Mouse (Mus musculus): ENCODE data around the gene Gm49673.
"Not testable (repeated sequence)": the region's sequence is repeated elsewhere in the genome, so short reads cannot be mapped to it uniquely, and the experiment has no call there.

The Gm49673 gene

GRCm38 (mm10) chr17:8164701-8165607 is 17.4 kb upstream of the Gm49673 start, which contains the start of gene Fgfr1op:
TSS of gene Fgfr1op (plus strand) at chr17:8165501.
- Histone ChIP-seq H3K4me3 (replicated peaks; ENCODE audit: low read length) (peak within 1 kb of the TSS; percentile 80), H3K36me3 (ENCODE audit: insufficient read depth, low read length) (peaks cover 22% of the 10 kb centered on the region)
- H3K9me3 ChIP-seq (ENCODE audit: low read length); H3K4me1 ChIP-seq (replicated peaks; ENCODE audit: low read depth, low read length); H3K27me3 ChIP-seq (ENCODE audit: insufficient read depth, low read length): not testable (repeated sequence)

- H3K27me3 ChIP-seq (ENCODE audit: insufficient read depth, low read length); H3K9me3 ChIP-seq (ENCODE audit: low read length); H3K36me3 ChIP-seq (ENCODE audit: insufficient read depth, low read length); H3K4me3 ChIP-seq (replicated peaks; ENCODE audit: low read length); H3K4me1 ChIP-seq (replicated peaks; ENCODE audit: low read depth, low read length): not testable (repeated sequence)
These were observed 13.4 kb upstream of the Gm49673 start for GRCm38 (mm10) chr17:8160969-8161368.

- not testable (repeated sequence) for H3K27me3 ChIP-seq (ENCODE audit: insufficient read depth, low read length); H3K36me3 ChIP-seq (ENCODE audit: insufficient read depth, low read length); H3K4me3 ChIP-seq (replicated peaks; ENCODE audit: low read length); H3K4me1 ChIP-seq (replicated peaks; ENCODE audit: low read depth, low read length); H3K9me3 ChIP-seq (ENCODE audit: low read length)
These were observed 11.0 kb upstream of the Gm49673 start for GRCm38 (mm10) chr17:8158627-8159026.

GRCm38 (mm10) chr17:8155982-8156381 is 8.4 kb upstream of the Gm49673 start:
- H3K4me3 ChIP-seq (replicated peaks; ENCODE audit: low read length); H3K4me1 ChIP-seq (replicated peaks; ENCODE audit: low read depth, low read length); H3K27me3 ChIP-seq (ENCODE audit: insufficient read depth, low read length); H3K9me3 ChIP-seq (ENCODE audit: low read length); H3K36me3 ChIP-seq (ENCODE audit: insufficient read depth, low read length): not testable (repeated sequence)

GRCm38 (mm10) chr17:8155010-8155409 is 7.4 kb upstream of the Gm49673 start:
- H3K4me1 ChIP-seq (replicated peaks; ENCODE audit: low read depth, low read length); H3K36me3 ChIP-seq (ENCODE audit: insufficient read depth, low read length); H3K4me3 ChIP-seq (replicated peaks; ENCODE audit: low read length); H3K9me3 ChIP-seq (ENCODE audit: low read length); H3K27me3 ChIP-seq (ENCODE audit: insufficient read depth, low read length): not testable (repeated sequence)

GRCm38 (mm10) chr17:8146931-8147330 is 657 bp downstream of the Gm49673 start:
- H3K36me3 ChIP-seq (ENCODE audit: insufficient read depth, low read length); H3K27me3 ChIP-seq (ENCODE audit: insufficient read depth, low read length); H3K4me3 ChIP-seq (replicated peaks; ENCODE audit: low read length); H3K9me3 ChIP-seq (ENCODE audit: low read length); H3K4me1 ChIP-seq (replicated peaks; ENCODE audit: low read depth, low read length): not testable (repeated sequence)

GRCm38 (mm10) chr17:8143802-8144673 is 3.5 kb downstream of the Gm49673 start:
- not testable (repeated sequence) for H3K9me3 ChIP-seq (ENCODE audit: low read length); H3K4me1 ChIP-seq (replicated peaks; ENCODE audit: low read depth, low read length); H3K4me3 ChIP-seq (replicated peaks; ENCODE audit: low read length); H3K27me3 ChIP-seq (ENCODE audit: insufficient read depth, low read length); H3K36me3 ChIP-seq (ENCODE audit: insufficient read depth, low read length)

- H3K4me1 ChIP-seq (replicated peaks; ENCODE audit: low read depth, low read length); H3K9me3 ChIP-seq (ENCODE audit: low read length); H3K36me3 ChIP-seq (ENCODE audit: insufficient read depth, low read length); H3K4me3 ChIP-seq (replicated peaks; ENCODE audit: low read length); H3K27me3 ChIP-seq (ENCODE audit: insufficient read depth, low read length): not testable (repeated sequence)
These were observed 7.4 kb downstream of the Gm49673 start for GRCm38 (mm10) chr17:8140210-8140609.

- H3K9me3 ChIP-seq (ENCODE audit: low read length); H3K4me1 ChIP-seq (replicated peaks; ENCODE audit: low read depth, low read length); H3K27me3 ChIP-seq (ENCODE audit: insufficient read depth, low read length); H3K4me3 ChIP-seq (replicated peaks; ENCODE audit: low read length); H3K36me3 ChIP-seq (ENCODE audit: insufficient read depth, low read length): not testable (repeated sequence)
These were observed 9.5 kb downstream of the Gm49673 start for GRCm38 (mm10) chr17:8138116-8138515.

- not testable (repeated sequence) for H3K4me1 ChIP-seq (replicated peaks; ENCODE audit: low read depth, low read length); H3K27me3 ChIP-seq (ENCODE audit: insufficient read depth, low read length); H3K4me3 ChIP-seq (replicated peaks; ENCODE audit: low read length); H3K9me3 ChIP-seq (ENCODE audit: low read length); H3K36me3 ChIP-seq (ENCODE audit: insufficient read depth, low read length)
These were observed 16.7 kb downstream of the Gm49673 start for GRCm38 (mm10) chr17:8130849-8131248.

GRCm38 (mm10) chr17:8129578-8129977 is 18.0 kb downstream of the Gm49673 start:
- H3K36me3 ChIP-seq (ENCODE audit: insufficient read depth, low read length); H3K9me3 ChIP-seq (ENCODE audit: low read length); H3K4me1 ChIP-seq (replicated peaks; ENCODE audit: low read depth, low read length); H3K4me3 ChIP-seq (replicated peaks; ENCODE audit: low read length); H3K27me3 ChIP-seq (ENCODE audit: insufficient read depth, low read length): not testable (repeated sequence)

GRCm38 (mm10) chr17:8128326-8128993 is 19.1 kb downstream of the Gm49673 start:
- not testable (repeated sequence) for H3K27me3 ChIP-seq (ENCODE audit: insufficient read depth, low read length); H3K4me1 ChIP-seq (replicated peaks; ENCODE audit: low read depth, low read length); H3K9me3 ChIP-seq (ENCODE audit: low read length); H3K36me3 ChIP-seq (ENCODE audit: insufficient read depth, low read length); H3K4me3 ChIP-seq (replicated peaks; ENCODE audit: low read length)

GRCm38 (mm10) chr17:8124586-8124985 is 23.0 kb downstream of the Gm49673 start:
- not testable (repeated sequence) for H3K4me1 ChIP-seq (replicated peaks; ENCODE audit: low read depth, low read length); H3K27me3 ChIP-seq (ENCODE audit: insufficient read depth, low read length); H3K9me3 ChIP-seq (ENCODE audit: low read length); H3K36me3 ChIP-seq (ENCODE audit: insufficient read depth, low read length); H3K4me3 ChIP-seq (replicated peaks; ENCODE audit: low read length)

GRCm38 (mm10) chr17:8122974-8123373 is 24.6 kb downstream of the Gm49673 start:
- not testable (repeated sequence) for H3K36me3 ChIP-seq (ENCODE audit: insufficient read depth, low read length); H3K9me3 ChIP-seq (ENCODE audit: low read length); H3K4me3 ChIP-seq (replicated peaks; ENCODE audit: low read length); H3K27me3 ChIP-seq (ENCODE audit: insufficient read depth, low read length); H3K4me1 ChIP-seq (replicated peaks; ENCODE audit: low read depth, low read length)
